Mouse (Mus musculus) E14TG2a.4 (cell line): ENCODE measurements around the gene Gmds.

Experiments
- CTCF ChIP-seq: conservative IDR thresholded peaks from 2 replicates; pipeline ENCODE4 v1.5.1; 2014; ENCODE audit warnings: low read length
- NANOG ChIP-seq: IDR thresholded peaks from 2 replicates; pipeline ENCODE4 v1.6.1; 2014; ENCODE audit warnings: borderline replicate concordance, low read length, mixed read lengths
- POU5F1 ChIP-seq: IDR thresholded peaks from 2 replicates; pipeline ENCODE4 v1.6.1; 2014; ENCODE audit warnings: low read length, borderline replicate concordance

DNA sequence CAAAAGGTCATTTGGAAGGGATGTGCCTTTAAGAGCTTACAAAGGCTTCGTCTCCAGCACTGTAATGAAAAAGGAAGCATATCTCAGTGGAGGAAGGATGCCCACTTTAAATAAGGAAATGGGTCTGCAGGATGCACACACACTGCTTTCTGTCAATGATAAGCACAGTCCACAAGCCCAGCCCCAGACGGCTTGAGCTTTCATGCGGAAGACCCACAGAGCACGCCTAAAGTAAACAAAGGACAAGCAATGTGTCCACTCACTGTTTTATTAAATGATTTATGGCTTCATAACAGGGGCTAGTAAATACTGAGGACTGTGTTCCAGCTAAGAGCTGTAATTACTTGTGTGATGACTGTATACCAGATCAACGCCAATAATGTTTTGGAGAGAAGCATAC lies 169.4 kb downstream of the Gmds start:
- TF ChIP-seq CTCF (no peak), NANOG (no peak), POU5F1 (no peak)
